Mouse (Mus musculus) CH12.LX (cell line): ENCODE measurements around the gene Suco.

Experiments
- CTCF ChIP-seq, 2 experiments: IDR thresholded peaks in 1 of 2; conservative IDR thresholded peaks in 1 of 2; 2 replicates each; pipeline ENCODE4 v1.5.1; 2011 to 2012; ENCODE audit warnings: low read depth in 2 of 2, low read length in 2 of 2, improper control_type of control experiment in 1 of 2, inconsistent platforms in 1 of 2, mild to moderate bottlenecking in 1 of 2, moderate library complexity in 1 of 2
- EP300 ChIP-seq: IDR thresholded peaks from 2 replicates; pipeline ENCODE4 v1.6.1; 2011; ENCODE audit warnings: low read length, improper control_type of control experiment
- GABPA ChIP-seq: IDR thresholded peaks from 2 replicates; pipeline ENCODE4 v1.6.1; 2012; ENCODE audit warnings: low read depth, low read length, improper control_type of control experiment, inconsistent platforms; ENCODE audit not compliant: insufficient replicate concordance
- HCFC1 ChIP-seq: IDR thresholded peaks from 2 replicates; pipeline ENCODE4 v1.6.1; 2012; ENCODE audit warnings: low read depth, mild to moderate bottlenecking, inconsistent platforms, low read length, improper control_type of control experiment
- JUN ChIP-seq: IDR thresholded peaks from 2 replicates; pipeline ENCODE4 v1.6.1; 2011; ENCODE audit warnings: low read depth, mild to moderate bottlenecking, low read length, improper control_type of control experiment, moderate library complexity; ENCODE audit not compliant: insufficient read depth
- PAX5 ChIP-seq: IDR thresholded peaks from 2 replicates; pipeline ENCODE4 v1.6.1; 2012; ENCODE audit warnings: low read length, inconsistent platforms, mixed read lengths
- POLR2A ChIP-seq: IDR thresholded peaks from 2 replicates; pipeline ENCODE4 v1.6.1; 2011; ENCODE audit warnings: low read depth, mild to moderate bottlenecking, improper control_type of control experiment, low read length
- RAD21 ChIP-seq: IDR thresholded peaks from 2 replicates; pipeline ENCODE4 v1.6.1; 2011; ENCODE audit warnings: low read depth, mild to moderate bottlenecking, low read length, improper control_type of control experiment, moderate library complexity
- SIN3A ChIP-seq: IDR thresholded peaks from 2 replicates; pipeline ENCODE4 v1.6.1; 2012; ENCODE audit warnings: low read length, improper control_type of control experiment, inconsistent platforms
- TBP ChIP-seq: conservative IDR thresholded peaks from 2 replicates; pipeline ENCODE4 v1.6.1; 2011; ENCODE audit warnings: low read depth, low read length, improper control_type of control experiment
- TCF12 ChIP-seq: IDR thresholded peaks from 2 replicates; pipeline ENCODE4 v1.6.1; 2014; ENCODE audit warnings: low read depth, mild to moderate bottlenecking, inconsistent platforms, low read length, improper control_type of control experiment
- ZC3H11A ChIP-seq: IDR thresholded peaks from 2 replicates; pipeline ENCODE4 v1.6.1; 2012; ENCODE audit warnings: low read depth, mild to moderate bottlenecking, inconsistent platforms, low read length, improper control_type of control experiment

GRCm38 (mm10) chr1:161804541-161804971, 71.9 kb downstream of the Suco start:
- no peak for TF ChIP-seq EP300
- TF ChIP-seq CTCF (conservative IDR thresholded peaks at IDR 0.05 in 1 of 2, IDR thresholded peaks at IDR 0.05 in 1 of 2; ENCODE audit: low read depth in 2 of 2, low read length in 2 of 2) = no peak
- no peak for TF ChIP-seq JUN
- TF ChIP-seq SIN3A = no peak
- TF ChIP-seq HCFC1 = no peak
- TF ChIP-seq TBP = no peak
- TF ChIP-seq ZC3H11A = no peak
- no peak for TF ChIP-seq RAD21
- TF ChIP-seq PAX5 = no peak
- no peak for TF ChIP-seq GABPA
- TF ChIP-seq POLR2A = no peak
- TF ChIP-seq TCF12 = no peak
